Mouse (Mus musculus): ENCODE measurements at regions not wholly inside any gene's neighbourhood (a gene's known extent, or its start where the extent isn't known, plus 50 kb on each side); places are given as distances from the start of the nearest gene placed in this dataset.

- TF ChIP-seq GATA4 (IDR thresholded peaks at IDR 0.05; ENCODE audit: insufficient replicate concordance, low read length), result no peak
Observed at GRCm38 (mm10) chr1:119196674-119197414, 143.4 kb upstream of the Gli2 start.

GRCm38 (mm10) chr1:119194533-119194932, 141.1 kb upstream of the Gli2 start:
- TF ChIP-seq GATA4 (IDR thresholded peaks at IDR 0.05; ENCODE audit: insufficient replicate concordance, low read length), result no peak

GRCm38 (mm10) chr1:119191177-119191576, 137.8 kb upstream of the Gli2 start:
- peak; percentile 99 for TF ChIP-seq GATA4 (IDR thresholded peaks at IDR 0.05; ENCODE audit: insufficient replicate concordance, low read length)

GRCm38 (mm10) chr1:119189461-119190066, 136.1 kb upstream of the Gli2 start:
- no peak for TF ChIP-seq GATA4 (IDR thresholded peaks at IDR 0.05; ENCODE audit: insufficient replicate concordance, low read length)

GRCm38 (mm10) chr1:119187301-119187700, 133.9 kb upstream of the Gli2 start:
- TF ChIP-seq GATA4 (IDR thresholded peaks at IDR 0.05; ENCODE audit: insufficient replicate concordance, low read length), result no peak

- no peak for TF ChIP-seq GATA4 (IDR thresholded peaks at IDR 0.05; ENCODE audit: insufficient replicate concordance, low read length)
Observed at GRCm38 (mm10) chr1:119186856-119187255, 133.4 kb upstream of the Gli2 start.

GRCm38 (mm10) chr1:119183558-119184270, 130.3 kb upstream of the Gli2 start:
- TF ChIP-seq GATA4 (IDR thresholded peaks at IDR 0.05; ENCODE audit: insufficient replicate concordance, low read length), result no peak

GRCm38 (mm10) chr1:119173030-119173756, 119.8 kb upstream of the Gli2 start:
- no peak for TF ChIP-seq GATA4 (IDR thresholded peaks at IDR 0.05; ENCODE audit: insufficient replicate concordance, low read length)

GRCm38 (mm10) chr1:119167443-119167842, 114.0 kb upstream of the Gli2 start:
- TF ChIP-seq GATA4 (IDR thresholded peaks at IDR 0.05; ENCODE audit: insufficient replicate concordance, low read length), result no peak

GRCm38 (mm10) chr1:119166286-119166685, 112.9 kb upstream of the Gli2 start:
- no peak for TF ChIP-seq GATA4 (IDR thresholded peaks at IDR 0.05; ENCODE audit: insufficient replicate concordance, low read length)

- no peak for TF ChIP-seq GATA4 (IDR thresholded peaks at IDR 0.05; ENCODE audit: insufficient replicate concordance, low read length)
Observed at GRCm38 (mm10) chr1:119164811-119165210, 111.4 kb upstream of the Gli2 start.

- no peak for TF ChIP-seq GATA4 (IDR thresholded peaks at IDR 0.05; ENCODE audit: insufficient replicate concordance, low read length)
Observed at GRCm38 (mm10) chr1:119163846-119164245, 110.4 kb upstream of the Gli2 start.

- no peak for TF ChIP-seq GATA4 (IDR thresholded peaks at IDR 0.05; ENCODE audit: insufficient replicate concordance, low read length)
Observed at GRCm38 (mm10) chr1:119163114-119163740, 109.8 kb upstream of the Gli2 start.

GRCm38 (mm10) chr1:119161751-119162150, 108.3 kb upstream of the Gli2 start:
- no peak for TF ChIP-seq GATA4 (IDR thresholded peaks at IDR 0.05; ENCODE audit: insufficient replicate concordance, low read length)

GRCm38 (mm10) chr1:119160354-119160753, 106.9 kb upstream of the Gli2 start:
- TF ChIP-seq GATA4 (IDR thresholded peaks at IDR 0.05; ENCODE audit: insufficient replicate concordance, low read length), result no peak
